Mouse (Mus musculus) limb, embryonic 12.5 days (tissue): ENCODE data around the gene Fez1. TPM values are rescaled to one million over a fixed set of nuclear protein-coding genes. Genes with fewer than 3 reads are reported as not detected.

ENCODE experiments used
- ATAC-seq: fragments of 200-750 bp; cut with Nextera tagmentation; 2 replicates; pipeline ENCODE4 v1.8.0; 2017; ENCODE audit warnings: low read depth, moderate TSS enrichment; ENCODE audit not compliant: insufficient number of reproducible peaks, insufficient read depth, low FRiP score, low TSS enrichment
- H3K27ac ChIP-seq: fragments of 300-500 bp; sonication (generic); 2 replicates; pipeline ENCODE4 v1.5.1; 2016; ENCODE audit warnings: mild to moderate bottlenecking, moderate library complexity
- H3K27me3 ChIP-seq: fragments of 300-500 bp; sonication (generic); 2 replicates; pipeline ENCODE4 v1.6.1; 2016; ENCODE audit warnings: mild to moderate bottlenecking, moderate library complexity
- H3K36me3 ChIP-seq: fragments of 300-500 bp; sonication (generic); 2 replicates; pipeline ENCODE4 v1.6.1; 2016; ENCODE audit warnings: mild to moderate bottlenecking, moderate library complexity
- H3K4me1 ChIP-seq: fragments of 300-500 bp; sonication (generic); replicated peaks from 2 replicates; pipeline ENCODE4 v1.6.1; 2016
- H3K4me2 ChIP-seq: fragments of 300-500 bp; sonication (generic); 2 replicates; pipeline ENCODE4 v1.6.1; 2016; ENCODE audit warnings: mild to moderate bottlenecking, moderate library complexity
- H3K4me3 ChIP-seq: fragments of 300-500 bp; sonication (generic); replicated peaks from 2 replicates; pipeline ENCODE4 v1.5.1; 2016; ENCODE audit warnings: mild to moderate bottlenecking
- H3K9ac ChIP-seq: fragments of 300-500 bp; sonication (generic); replicated peaks from 2 replicates; pipeline ENCODE4 v1.6.1; 2016; ENCODE audit warnings: mild to moderate bottlenecking, moderate library complexity
- H3K9me3 ChIP-seq: fragments of 300-500 bp; sonication (generic); 2 replicates; pipeline ENCODE4 v1.6.1; 2016; ENCODE audit warnings: mild to moderate bottlenecking, moderate library complexity
- WGBS: fragments of 180-500 bp; shearing (Covaris S2); methylation state at CpG from one replicate; pipeline ENCODE4 v1.1.7; 2016; 5-methylcytosine and 5-hydroxymethylcytosine counted together
- polyA plus RNA-seq: library from polyadenylated mRNA; unstranded; fragments of >200 nt; fragmentation: Nextera tagmentation; extraction: Ambion mirVana; gene quantifications from 2 replicates; pipeline ENCODE4 v1.2.1, GENCODE M21; 2016

Gene Fez1
- polyA plus RNA-seq = 20.9 and 23.7 TPM in 2 replicates

DNA sequence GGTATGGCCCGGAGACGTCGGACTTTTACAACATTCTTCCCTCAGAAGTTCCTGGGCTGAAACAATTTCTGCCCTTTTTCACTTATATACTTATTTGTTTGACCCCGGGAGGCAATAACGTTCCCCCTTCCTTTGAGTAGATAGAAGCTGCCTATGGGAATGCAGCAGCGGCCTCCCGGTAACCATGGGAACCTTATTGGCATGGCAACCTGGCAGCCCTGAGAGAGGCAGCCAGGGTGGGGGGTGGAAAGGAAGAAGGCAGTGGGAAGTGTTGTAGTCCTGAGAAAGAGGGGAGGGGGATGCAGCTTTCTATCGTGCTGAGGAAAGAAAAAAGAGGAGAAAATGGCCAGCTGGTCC lies at the start of gene Fez1:
Gene Fez1, plus strand, starts transcription at position 221 of the 357 bp plus-strand sequence.
- Histone ChIP-seq H3K27me3 (no peaks in the 10 kb centered on the region), H3K9me3 (no peaks in the 10 kb centered on the region), H3K27ac (0 out of 2 replicates have a peak within 1 kb of the TSS, but pooled peaks have one; percentile 20), H3K4me2 (peak within 1 kb of the TSS; percentile 49), H3K4me1 (peaks cover 8% of the 10 kb centered on the region), H3K36me3 (no peaks in the 10 kb centered on the region), H3K4me3 (peak within 1 kb of the TSS; percentile 22; the same call in 1 of the 2 replicates), H3K9ac (no peak within 1 kb of the TSS)
- ATAC-seq = peak; percentile 83
- WGBS = 2% methylated on average over 8 of the region's 8 CpGs

DNA sequence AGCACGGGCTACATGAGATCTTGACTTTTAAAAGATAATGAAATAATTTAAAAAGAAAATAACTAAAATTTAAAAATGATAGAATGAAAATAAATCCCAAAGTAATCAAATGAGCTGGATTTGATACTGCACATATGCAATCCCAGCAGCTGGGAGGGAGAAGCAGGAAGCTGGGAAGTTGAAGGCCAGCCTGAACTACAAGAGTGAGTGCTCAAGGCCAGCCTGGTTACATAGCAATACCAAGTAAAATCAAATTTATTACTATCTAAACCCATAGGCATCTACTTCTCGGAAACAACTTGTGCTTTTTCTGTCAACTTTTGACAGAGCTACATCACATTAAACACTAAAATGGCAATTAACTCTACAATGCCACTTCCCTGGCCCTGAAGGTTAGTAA lies 37.7 kb upstream of the Fez1 start:
- Histone ChIP-seq H3K4me2 (no peak overlapping the region), H3K9ac (no peak overlapping the region), H3K4me1 (no peaks in the 10 kb centered on the region), H3K4me3 (no peak overlapping the region), H3K27me3 (no peaks in the 10 kb centered on the region), H3K27ac (no peak overlapping the region), H3K9me3 (no peaks in the 10 kb centered on the region), H3K36me3 (peaks cover 94% of the 10 kb centered on the region)
- ATAC-seq = no peak
- 88% methylated on average over 2 of the region's 2 CpGs for WGBS

- Histone ChIP-seq H3K4me2 (no peak overlapping the region), H3K36me3 (peaks cover 55% of the 10 kb centered on the region), H3K27me3 (no peaks in the 10 kb centered on the region), H3K4me3 (no peak overlapping the region), H3K9ac (no peak overlapping the region), H3K4me1 (peaks cover 11% of the 10 kb centered on the region), H3K27ac (no peak overlapping the region), H3K9me3 (no peaks in the 10 kb centered on the region)
- ATAC-seq = no peak
- WGBS = 95% methylated on average over 3 of the region's 3 CpGs
Measured at GRCm38 (mm10) chr9:36792191-36792590, 29.5 kb upstream of the Fez1 start.

DNA sequence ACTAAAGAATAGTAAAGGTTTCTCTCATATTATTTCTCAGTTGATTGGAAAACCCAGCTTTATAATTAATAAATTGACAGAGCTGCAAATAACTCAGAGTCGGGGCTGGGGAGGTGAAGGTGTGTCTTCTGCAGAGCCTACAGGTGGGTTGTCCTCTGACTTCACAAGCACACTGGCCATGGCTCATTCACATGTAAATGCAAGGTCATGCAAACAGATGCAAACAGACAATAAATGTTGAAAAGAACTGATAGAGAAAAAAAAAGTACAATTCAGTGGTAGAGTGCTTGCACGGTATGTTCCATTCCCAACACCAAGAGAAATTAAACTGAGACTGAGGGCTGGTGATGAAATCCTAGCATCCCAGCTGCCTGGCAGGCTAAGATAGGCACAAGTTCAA lies 27.2 kb upstream of the Fez1 start:
- Histone ChIP-seq H3K9me3 (no peaks in the 10 kb centered on the region), H3K4me2 (no peak overlapping the region), H3K4me3 (no peak overlapping the region), H3K4me1 (peaks cover 11% of the 10 kb centered on the region), H3K27ac (no peak overlapping the region), H3K27me3 (no peaks in the 10 kb centered on the region), H3K9ac (no peak overlapping the region), H3K36me3 (peaks cover 32% of the 10 kb centered on the region)
- WGBS = 80% methylated on average over 2 of the region's 2 CpGs
- ATAC-seq = no peak

DNA sequence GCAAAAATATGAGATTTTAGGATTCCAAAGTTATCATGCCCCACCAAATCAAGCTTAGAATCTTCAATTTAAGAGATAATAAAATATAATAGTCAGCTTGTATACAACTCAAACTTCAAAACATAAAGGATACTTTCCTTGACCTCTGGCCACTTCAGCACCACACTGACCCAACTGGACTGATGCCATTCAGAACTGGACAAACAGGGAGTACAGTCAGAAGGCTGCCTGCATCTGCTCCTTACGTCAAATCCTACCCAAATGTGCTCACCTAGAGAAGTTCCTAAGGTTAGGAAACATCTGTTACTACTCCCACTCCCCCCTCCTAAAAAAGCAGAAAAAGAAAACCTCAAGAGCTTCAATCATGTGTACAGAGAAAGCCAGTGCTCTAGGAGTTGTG lies 26.1 kb upstream of the Fez1 start:
- no peak for ATAC-seq
- 69% methylated on average over 1 of the region's 1 CpGs for WGBS
- Histone ChIP-seq H3K9me3 (no peaks in the 10 kb centered on the region), H3K27me3 (no peaks in the 10 kb centered on the region), H3K9ac (no peak overlapping the region), H3K4me3 (no peak overlapping the region), H3K4me1 (peaks cover 11% of the 10 kb centered on the region), H3K27ac (no peak overlapping the region), H3K4me2 (peak overlapping the region; percentile 79; the same call in 1 of the 2 replicates), H3K36me3 (peaks cover 21% of the 10 kb centered on the region)

GRCm38 (mm10) chr9:36796224-36796623 lies 25.4 kb upstream of the Fez1 start:
- no peaks in the 10 kb centered on the region for H3K27me3 ChIP-seq
- no peak for ATAC-seq
- peak overlapping the region; percentile 97 for H3K9ac ChIP-seq
- H3K27ac ChIP-seq = 0 out of 2 replicates have a peak overlapping the region, but pooled peaks have one; percentile 81
- H3K9me3 ChIP-seq = no peaks in the 10 kb centered on the region
- peak overlapping the region; percentile 79 for H3K4me2 ChIP-seq
- H3K4me1 ChIP-seq = peaks cover 11% of the 10 kb centered on the region
- peaks cover 14% of the 10 kb centered on the region for H3K36me3 ChIP-seq
- WGBS = 16% methylated on average over 5 of the region's 5 CpGs
- H3K4me3 ChIP-seq = peak overlapping the region; percentile 93

DNA sequence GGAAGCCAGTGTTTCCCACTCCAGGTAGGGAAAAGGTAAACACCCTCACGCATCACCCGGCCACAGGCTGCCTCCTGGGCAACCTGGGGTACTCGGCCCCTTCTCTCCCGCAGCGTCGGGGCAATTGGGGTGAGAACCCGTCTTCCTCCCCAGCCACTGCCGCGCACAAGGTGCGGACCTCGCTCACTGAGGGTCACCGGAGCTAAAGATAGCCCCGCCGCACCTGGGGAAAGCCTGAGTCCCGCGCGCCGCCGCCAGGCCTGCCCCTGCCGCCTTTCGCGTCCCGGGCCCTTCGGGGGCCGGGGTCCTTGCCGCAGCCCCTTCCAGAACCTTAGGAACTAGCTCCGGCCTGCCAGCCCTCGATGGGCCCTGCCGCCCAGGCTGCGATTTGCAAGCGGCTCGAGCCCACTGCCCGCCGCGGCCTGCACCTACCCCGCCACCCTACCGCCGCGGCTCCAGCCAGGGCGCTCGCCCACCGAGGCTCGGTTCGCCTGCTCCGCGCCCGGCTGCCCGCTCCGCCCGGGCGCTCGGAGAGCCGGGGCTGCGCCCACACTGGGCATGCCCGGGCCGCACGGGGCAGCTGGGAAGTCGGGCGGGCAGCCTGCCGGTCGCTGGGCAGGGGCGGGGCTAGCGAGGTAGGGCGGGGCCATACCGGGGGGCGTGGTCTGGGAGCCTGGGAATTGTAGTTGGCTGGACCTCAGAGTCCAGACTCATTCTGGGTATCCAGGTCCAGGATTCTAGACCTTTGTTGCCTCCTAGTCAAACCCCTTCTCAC lies 24.7 kb upstream of the Fez1 start, which contains the start of gene Ei24:
Gene Ei24, minus strand, starts transcription at position 613 of the 775 bp plus-strand sequence.
- WGBS = under 1% methylated on average over 66 of the region's 66 CpGs
- ATAC-seq = peak; percentile 96
- Histone ChIP-seq H3K4me3 (peak within 1 kb of the TSS; percentile 93), H3K4me1 (peaks cover 11% of the 10 kb centered on the region), H3K36me3 (peaks cover 8% of the 10 kb centered on the region; the same call in 1 of the 2 replicates), H3K4me2 (peak within 1 kb of the TSS; percentile 79), H3K27ac (peak within 1 kb of the TSS; percentile 81), H3K9ac (peak within 1 kb of the TSS; percentile 97), H3K27me3 (no peaks in the 10 kb centered on the region), H3K9me3 (no peaks in the 10 kb centered on the region)

- H3K36me3 ChIP-seq = no peaks in the 10 kb centered on the region
- peaks cover 8% of the 10 kb centered on the region; the same call in 1 of the 2 replicates for H3K4me1 ChIP-seq
- H3K4me2 ChIP-seq = no peak overlapping the region
- no peak overlapping the region for H3K27ac ChIP-seq
- no peaks in the 10 kb centered on the region for H3K27me3 ChIP-seq
- no peak overlapping the region for H3K4me3 ChIP-seq
- no peaks in the 10 kb centered on the region for H3K9me3 ChIP-seq
- 89% methylated on average over 2 of the region's 2 CpGs for WGBS
- no peak for ATAC-seq
- H3K9ac ChIP-seq = no peak overlapping the region
Measured at GRCm38 (mm10) chr9:36801961-36802360, 19.7 kb upstream of the Fez1 start.

- ATAC-seq = no peak
- H3K27ac ChIP-seq = no peak overlapping the region
- no peaks in the 10 kb centered on the region for H3K9me3 ChIP-seq
- H3K27me3 ChIP-seq = no peaks in the 10 kb centered on the region
- no peak overlapping the region for H3K4me3 ChIP-seq
- H3K9ac ChIP-seq = no peak overlapping the region
- H3K36me3 ChIP-seq = no peaks in the 10 kb centered on the region
- peaks cover 8% of the 10 kb centered on the region; the same call in 1 of the 2 replicates for H3K4me1 ChIP-seq
- H3K4me2 ChIP-seq = no peak overlapping the region
- WGBS = 87% methylated on average over 3 of the region's 3 CpGs
Measured at GRCm38 (mm10) chr9:36802951-36803350, 18.7 kb upstream of the Fez1 start.

DNA sequence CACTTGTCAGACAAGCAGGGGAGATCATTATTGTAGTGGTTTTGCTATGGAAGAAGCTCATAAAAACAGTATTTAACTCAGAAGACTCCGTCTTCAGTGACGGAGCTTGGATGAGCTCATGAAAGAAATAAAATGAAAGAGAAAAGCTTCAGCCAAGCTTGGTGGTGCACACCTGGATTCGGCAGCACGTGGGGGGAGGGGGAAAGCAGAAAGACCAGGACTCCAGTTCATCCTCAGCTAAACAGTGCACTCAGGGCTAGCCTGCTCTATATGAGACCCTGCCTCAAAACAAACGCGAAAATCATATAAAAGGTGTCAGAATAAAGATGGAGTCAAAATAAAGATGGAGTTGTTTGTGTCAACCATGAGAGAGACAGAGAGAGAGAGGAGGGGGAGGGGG lies 18.3 kb upstream of the Fez1 start:
- H3K36me3 ChIP-seq = no peaks in the 10 kb centered on the region
- H3K9ac ChIP-seq = no peak overlapping the region
- H3K4me3 ChIP-seq = no peak overlapping the region
- WGBS = 76% methylated on average over 6 of the region's 6 CpGs
- H3K27ac ChIP-seq = no peak overlapping the region
- H3K27me3 ChIP-seq = no peaks in the 10 kb centered on the region
- peaks cover 8% of the 10 kb centered on the region; the same call in 1 of the 2 replicates for H3K4me1 ChIP-seq
- no peak for ATAC-seq
- no peaks in the 10 kb centered on the region for H3K9me3 ChIP-seq
- no peak overlapping the region for H3K4me2 ChIP-seq

DNA sequence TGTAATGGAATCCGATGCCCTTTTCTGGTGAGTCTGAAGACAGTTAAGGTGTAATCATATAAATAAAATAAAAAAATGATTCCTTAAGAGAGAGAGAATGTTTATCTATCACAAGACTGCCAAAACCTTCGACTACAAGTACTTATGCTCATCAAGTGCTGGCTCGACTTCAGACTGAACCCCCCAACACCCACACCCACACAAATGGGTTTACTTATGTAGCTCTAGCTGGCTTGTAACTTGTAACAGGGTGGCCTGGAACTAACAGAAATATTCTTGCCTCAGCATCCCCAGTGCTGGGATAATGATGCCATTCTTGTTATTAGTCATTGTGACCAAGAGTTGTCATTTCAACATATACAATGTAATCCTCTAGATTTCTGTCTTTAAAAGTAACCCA lies 17.7 kb upstream of the Fez1 start:
- Histone ChIP-seq H3K27me3 (no peaks in the 10 kb centered on the region), H3K27ac (no peak overlapping the region), H3K36me3 (no peaks in the 10 kb centered on the region), H3K9ac (no peak overlapping the region), H3K9me3 (no peaks in the 10 kb centered on the region), H3K4me1 (peaks cover 8% of the 10 kb centered on the region; the same call in 1 of the 2 replicates), H3K4me3 (no peak overlapping the region), H3K4me2 (no peak overlapping the region)
- no peak for ATAC-seq
- 80% methylated on average over 3 of the region's 3 CpGs for WGBS
